18 mouse cellular contexts compared by ENCODE assay signal in the genomic region with DNA sequence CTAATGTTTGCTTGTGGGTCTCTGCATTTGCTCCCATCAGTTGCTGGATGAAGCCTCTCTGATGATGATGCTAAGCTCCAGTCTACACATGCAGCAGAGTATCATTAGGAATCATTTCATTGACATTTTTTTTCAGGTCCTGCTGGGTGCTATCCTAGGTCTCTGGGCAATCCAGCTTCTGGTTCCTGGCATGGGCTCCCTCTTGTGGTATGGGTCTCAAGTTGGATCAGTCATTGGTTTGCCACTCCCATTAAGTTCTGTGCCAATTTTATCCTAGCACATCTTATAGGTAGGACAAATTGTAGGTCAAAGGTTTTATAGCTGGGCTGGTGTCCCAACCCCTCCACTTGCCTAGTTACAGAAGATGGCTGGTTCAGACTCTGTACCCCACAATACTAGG. TPM values are rescaled to one million over a fixed set of nuclear protein-coding genes. Genes with fewer than 3 reads are reported as not detected.
DNase-seq lines count a peak whose midpoint lies in the region; ATAC-seq and TF ChIP-seq lines count a peak whose summit lies in the region.
"Had no signal": no experiment of that assay in that cellular context is flagged by ENCODE, and none has a peak within 500 bp of the region (broad histone marks: within the 10 kb centered on the region; RNA-seq: fewer than 3 reads in every experiment).

No protein-coding gene starts in this region.

- ATAC-seq in kidney, embryonic 15.5 days (replicated peaks; ENCODE audit: low FRiP score): no peak
- no peak for ATAC-seq in lung, embryonic 14.5 days (ENCODE audit: insufficient read depth)
- ATAC-seq: forebrain, embryonic 16.5 days had no signal

- H3K4me1 ChIP-seq in kidney, adult 2 months (ENCODE audit: control insufficient read depth, insufficient read depth, low read length): no peaks in the 10 kb centered on the region
- H3K4me1 ChIP-seq in kidney, embryonic 15.5 days: peaks cover 2% of the 10 kb centered on the region; the same call in 1 of the 2 replicates
- H3K4me1 ChIP-seq in lung, embryonic 14.5 days (ENCODE audit: insufficient read depth): no peaks in the 10 kb centered on the region
- H3K4me1 ChIP-seq in cortical plate, adult 2 months (ENCODE audit: control insufficient read depth, insufficient read depth, low read length): no peaks in the 10 kb centered on the region
- H3K4me1 ChIP-seq: embryonic facial prominence, embryonic 15.5 days; liver, embryonic 15.5 days; midbrain, embryonic 12.5 days; neural tube, embryonic 13.5 days had no signal

- H3K4me3 ChIP-seq in kidney, adult 2 months (ENCODE audit: insufficient read depth, low read depth, low read length): no peak overlapping the region
- no peak overlapping the region for H3K4me3 ChIP-seq in kidney, embryonic 15.5 days (replicated peaks)
- H3K4me3 ChIP-seq in lung, embryonic 14.5 days (ENCODE audit: low read depth, low read length): no peak overlapping the region
- no peak overlapping the region for H3K4me3 ChIP-seq in cortical plate, adult 2 months (ENCODE audit: insufficient read depth, low read length)
- H3K4me3 ChIP-seq: embryonic facial prominence, embryonic 15.5 days; liver, embryonic 15.5 days; midbrain, embryonic 12.5 days; neural tube, embryonic 13.5 days had no signal

- no peak overlapping the region for H3K9ac ChIP-seq in kidney, embryonic 15.5 days
- H3K9ac ChIP-seq in lung, embryonic 14.5 days: no peak overlapping the region
- H3K9ac ChIP-seq: embryonic facial prominence, embryonic 15.5 days; hindbrain, embryonic 14.5 days; liver, embryonic 15.5 days; midbrain, embryonic 12.5 days; neural tube, embryonic 13.5 days had no signal

- H3K36me3 ChIP-seq in kidney, adult 2 months (ENCODE audit: control insufficient read depth, insufficient read depth, low read length): no peaks in the 10 kb centered on the region
- no peaks in the 10 kb centered on the region for H3K36me3 ChIP-seq in kidney, embryonic 15.5 days
- H3K36me3 ChIP-seq in lung, embryonic 14.5 days (ENCODE audit: insufficient read depth): no peaks in the 10 kb centered on the region
- H3K36me3 ChIP-seq: embryonic facial prominence, embryonic 15.5 days; G1E; liver, embryonic 15.5 days; midbrain, embryonic 12.5 days; neural tube, embryonic 13.5 days had no signal

- no peak overlapping the region for H3K27ac ChIP-seq in kidney, adult 2 months (ENCODE audit: insufficient read depth, low read depth, low read length)
- H3K27ac ChIP-seq in kidney, embryonic 15.5 days: no peak overlapping the region
- H3K27ac ChIP-seq in lung, embryonic 14.5 days (ENCODE audit: low read depth): no peak overlapping the region
- no peak overlapping the region for H3K27ac ChIP-seq in cortical plate, adult 2 months (ENCODE audit: insufficient read depth, low read length)
- H3K27ac ChIP-seq: embryonic facial prominence, embryonic 15.5 days; hindbrain, embryonic 14.5 days; liver, embryonic 15.5 days; midbrain, embryonic 12.5 days; neural tube, embryonic 13.5 days had no signal

- no peak for TF ChIP-seq POLR2A in kidney, adult 2 months (IDR thresholded peaks at IDR 0.05; ENCODE audit: low read depth, low read length)
- TF ChIP-seq POLR2A in cortical plate, adult 2 months (IDR thresholded peaks at IDR 0.05; ENCODE audit: extremely low read depth, insufficient read depth, low read length): no peak

- DNase-seq in kidney, adult 2 months: peak; percentile 14
- peak; percentile 15 for DNase-seq in lung, embryonic 14.5 days
- no peak for DNase-seq in lung, postnatal 10 days
- DNase-seq in MN1 (ENCODE audit: low spot score): peak; percentile 8
- no peak for DNase-seq in cerebellum, adult 11 months
- no peak for DNase-seq in right cerebral cortex, adult 18-20 months
- DNase-seq: cerebellum, postnatal 36 days; gastrocnemius, postnatal 14 days; thymus, adult 18-20 months had no signal

- no peaks in the 10 kb centered on the region for H3K27me3 ChIP-seq in kidney, adult 2 months (replicated peaks; ENCODE audit: control insufficient read depth, insufficient read depth, low read length)
- no peaks in the 10 kb centered on the region; the same call in 1 of the 2 replicates for H3K27me3 ChIP-seq in kidney, embryonic 15.5 days
- no peaks in the 10 kb centered on the region for H3K27me3 ChIP-seq in lung, embryonic 14.5 days (ENCODE audit: insufficient read depth, low read length)
- H3K27me3 ChIP-seq: embryonic facial prominence, embryonic 15.5 days; midbrain, embryonic 12.5 days; neural tube, embryonic 13.5 days had no signal

- no peaks in the 10 kb centered on the region for H3K9me3 ChIP-seq in kidney, embryonic 15.5 days (replicated peaks)
- H3K9me3 ChIP-seq in lung, embryonic 14.5 days (ENCODE audit: low read depth, low read length): no peaks in the 10 kb centered on the region
- H3K9me3 ChIP-seq: embryonic facial prominence, embryonic 15.5 days; G1E; liver, embryonic 15.5 days; midbrain, embryonic 12.5 days; neural tube, embryonic 13.5 days had no signal

- H3K4me2 ChIP-seq in kidney, embryonic 15.5 days: no peak overlapping the region
- H3K4me2 ChIP-seq in lung, embryonic 14.5 days: no peak overlapping the region
- H3K4me2 ChIP-seq: embryonic facial prominence, embryonic 15.5 days; hindbrain, embryonic 14.5 days; liver, embryonic 15.5 days; midbrain, embryonic 12.5 days; neural tube, embryonic 13.5 days had no signal

- no peak for TF ChIP-seq CTCF in kidney, adult 2 months (conservative IDR thresholded peaks at IDR 0.05; ENCODE audit: insufficient read depth, insufficient read length, low read depth, low read length)
- 0 out of 2 replicates have a peak, but pooled peaks have one; percentile 25 for TF ChIP-seq CTCF in lung, embryonic 14.5 days (IDR thresholded peaks at IDR 0.05; ENCODE audit: low read depth)
- 0 out of 2 replicates have a peak, but pooled peaks have one; percentile 13 for TF ChIP-seq CTCF in cortical plate, adult 2 months (IDR thresholded peaks at IDR 0.05; ENCODE audit: extremely low read depth, insufficient read depth, low read length)

RNA-seq across cellular contexts. Expression of a gene that starts 31.7 kb away (rescaled TPM):
- 1.1 TPM in 2 replicates for polyA plus RNA-seq in kidney, adult 2 months (2012; rRNA removed)
- 2.0 and 3.4 TPM in 2 replicates for polyA plus RNA-seq in kidney, embryonic 15.5 days (2015; fragmentation: Nextera tagmentation; extraction: Ambion mirVana)
- polyA plus RNA-seq in lung, embryonic 14.5 days (2014; fragmentation: Nextera tagmentation; extraction: Ambion mirVana): 2.3 and 2.9 TPM in 2 replicates
- 3.3 and 3.7 TPM in 2 replicates for polyA plus RNA-seq in cortical plate, adult 2 months (2012; rRNA removed)
- polyA plus RNA-seq: G1E had no signal

RNA-seq across cellular contexts. Expression of a gene that starts 41.4 kb away (rescaled TPM):
- 82.2 and 92.8 TPM in 2 replicates for polyA plus RNA-seq in kidney, adult 2 months (2012; rRNA removed)
- polyA plus RNA-seq in kidney, embryonic 15.5 days (2015; fragmentation: Nextera tagmentation; extraction: Ambion mirVana): 79.8 and 80.5 TPM in 2 replicates
- 72.6 and 74.7 TPM in 2 replicates for polyA plus RNA-seq in lung, embryonic 14.5 days (2014; fragmentation: Nextera tagmentation; extraction: Ambion mirVana)
- polyA plus RNA-seq in cortical plate, adult 2 months (2012; rRNA removed): 52.9 and 54.0 TPM in 2 replicates

RNA-seq across cellular contexts. Expression of a gene that starts 44.2 kb away (rescaled TPM):
- 11.0 and 12.0 TPM in 2 replicates for polyA plus RNA-seq in kidney, adult 2 months (2012; rRNA removed)
- polyA plus RNA-seq in kidney, embryonic 15.5 days (2015; fragmentation: Nextera tagmentation; extraction: Ambion mirVana): 2.7 and 2.9 TPM in 2 replicates
- polyA plus RNA-seq in lung, embryonic 14.5 days (2014; fragmentation: Nextera tagmentation; extraction: Ambion mirVana): 1.3 and 1.4 TPM in 2 replicates
- 198 and 220 TPM in 2 replicates for polyA plus RNA-seq in cortical plate, adult 2 months (2012; rRNA removed)

RNA-seq across cellular contexts. Expression of a gene that starts 51.3 kb away (rescaled TPM):
- 6.1 and 8.7 TPM in 2 replicates for polyA plus RNA-seq in kidney, adult 2 months (2012; rRNA removed)
- 6.6 and 7.7 TPM in 2 replicates for polyA plus RNA-seq in kidney, embryonic 15.5 days (2015; fragmentation: Nextera tagmentation; extraction: Ambion mirVana)
- 10.0 and 10.1 TPM in 2 replicates for polyA plus RNA-seq in lung, embryonic 14.5 days (2014; fragmentation: Nextera tagmentation; extraction: Ambion mirVana)
- polyA plus RNA-seq in cortical plate, adult 2 months (2012; rRNA removed): 28.1 and 30.2 TPM in 2 replicates

Comparison
In these comparisons a context has a peak if more than half of its experiments do, and no peak if none do; other contexts are left out.
1. DNase-seq: peak in kidney, adult 2 months (single experiment), lung, embryonic 14.5 days (single experiment) and MN1 (single experiment); none in lung, postnatal 10 days (single experiment), cerebellum, adult 11 months (single experiment) and right cerebral cortex, adult 18-20 months (single experiment).
2. RNA of a gene that starts 44.2 kb away (polyA plus RNA-seq): 198 to 220 TPM in cortical plate, adult 2 months; 11.0 to 12.0 TPM in kidney, adult 2 months, 2.7 to 2.9 TPM in kidney, embryonic 15.5 days and 1.3 to 1.4 TPM in lung, embryonic 14.5 days; every median in the first group is over 10 times any median in the second.